Mouse (Mus musculus) bone marrow, adult 2 months (tissue): ENCODE results near the gene Spop.

Experiments used
- CTCF ChIP-seq: fragments of 200-500 bp; IDR thresholded peaks from 2 replicates; pipeline ENCODE4 v1.5.1; 2011; ENCODE audit warnings: low read length, control low read depth; ENCODE audit not compliant: control insufficient read depth, insufficient read depth
- POLR2A ChIP-seq: fragments of 200-500 bp; IDR thresholded peaks from 2 replicates; pipeline ENCODE4 v1.6.1; 2011; ENCODE audit warnings: low read depth, mild to moderate bottlenecking, control low read depth, low read length, borderline replicate concordance; ENCODE audit not compliant: control insufficient read depth

DNA sequence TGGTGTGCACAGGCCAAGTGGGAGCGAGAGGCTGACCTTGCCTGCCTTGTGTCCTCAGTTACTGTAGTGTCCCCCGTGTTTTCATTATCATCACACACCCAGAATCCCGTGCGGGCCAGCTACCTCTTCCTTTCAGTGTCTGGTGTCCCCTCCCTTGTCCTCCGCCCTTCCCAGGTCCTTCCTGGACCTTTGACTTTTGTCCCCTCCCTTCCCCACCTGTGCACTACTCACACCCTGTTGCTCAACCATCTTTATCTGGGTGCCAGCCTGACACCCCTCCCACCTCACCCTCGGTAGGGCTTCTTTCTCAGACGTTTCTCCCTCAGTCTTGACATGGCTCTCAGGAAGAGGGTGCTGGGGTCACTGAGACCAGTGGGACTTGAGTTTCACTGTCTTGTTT lies 26.5 kb upstream of the Spop start:
- TF ChIP-seq POLR2A (no peak), CTCF (no peak)
